Mouse (Mus musculus) myocyte (in vitro differentiated cells): Measurements from ENCODE around the gene Kmt5b.

Experiments used
- CEBPB ChIP-seq: IDR thresholded peaks from 2 replicates; pipeline ENCODE4 v1.6.1; 2011; ENCODE audit warnings: mild to moderate bottlenecking, moderate library complexity; ENCODE audit not compliant: poor library complexity, insufficient read depth, severe bottlenecking
- E2F4 ChIP-seq: IDR thresholded peaks from one replicate; pipeline ENCODE4 v1.6.1; 2011; ENCODE audit warnings: mild to moderate bottlenecking, control low read depth, moderate library complexity; ENCODE audit not compliant: insufficient read depth
- MAX ChIP-seq: IDR thresholded peaks from one replicate; pipeline ENCODE4 v1.6.1; 2011; ENCODE audit warnings: low read depth, mild to moderate bottlenecking, control low read depth
- MYOD1 ChIP-seq, 3 experiments: IDR thresholded peaks; one replicate each; pipeline ENCODE4 v1.6.1; 2011; ENCODE audit warnings: control low read depth in 2 of 3, low read depth in 2 of 3, mild to moderate bottlenecking in 2 of 3, moderate library complexity in 1 of 3; ENCODE audit not compliant: insufficient read length in 2 of 3, control insufficient read depth in 1 of 3
- POLR2A ChIP-seq: IDR thresholded peaks from one replicate; pipeline ENCODE4 v1.6.1; 2011; ENCODE audit warnings: low read depth, mild to moderate bottlenecking, control low read depth, moderate library complexity; ENCODE audit not compliant: insufficient read length
- REST ChIP-seq: IDR thresholded peaks from one replicate; pipeline ENCODE4 v1.6.1; 2011; ENCODE audit warnings: mild to moderate bottlenecking, control low read depth, moderate library complexity; ENCODE audit not compliant: insufficient read depth, insufficient read length
- TCF12 ChIP-seq: IDR thresholded peaks from one replicate; pipeline ENCODE4 v1.6.1; 2011; ENCODE audit warnings: mild to moderate bottlenecking, control low read depth; ENCODE audit not compliant: poor library complexity, insufficient read depth, severe bottlenecking
- USF1 ChIP-seq: IDR thresholded peaks from one replicate; pipeline ENCODE4 v1.6.1; 2011; ENCODE audit warnings: low read depth, mild to moderate bottlenecking, control low read depth, moderate library complexity

DNA sequence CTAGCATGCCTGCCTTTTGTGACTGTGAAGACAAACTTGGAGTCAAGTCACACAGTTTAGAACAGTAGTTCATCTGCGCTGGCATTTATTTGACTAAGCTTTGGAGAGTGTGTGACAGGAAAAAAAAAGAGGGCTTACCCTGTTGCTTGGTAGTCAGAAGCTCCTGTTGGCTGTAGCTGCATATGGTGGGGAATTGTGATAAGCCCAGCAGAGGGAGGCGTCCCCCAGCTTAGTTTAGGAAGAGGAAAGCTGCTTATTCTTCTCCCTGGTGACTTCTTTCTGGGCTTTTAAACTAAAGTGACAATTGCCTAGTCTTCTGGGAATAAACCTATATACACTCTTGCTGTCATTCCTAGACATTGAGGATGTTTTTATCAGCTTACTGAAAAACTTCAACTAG lies 95.5 kb downstream of the Kmt5b start:
- TF ChIP-seq CEBPB (no peak), REST (no peak), POLR2A (no peak), USF1 (no peak), MAX (no peak), E2F4 (no peak), TCF12 (no peak), MYOD1 (IDR thresholded peaks at IDR 0.05; ENCODE audit: control insufficient read depth in 1 of 3, insufficient read length in 2 of 3, low read depth in 2 of 3) (no peak)
